Mouse (Mus musculus) hindbrain, embryonic 10.5 days (tissue): ENCODE measurements at regions not wholly inside any gene's neighbourhood (a gene's known extent, or its start where the extent isn't known, plus 50 kb on each side); places are given as distances from the start of the nearest gene placed in this dataset.

Source experiments
- DNase-seq: peaks from one replicate; pipeline ENCODE4 v3.0.0-alpha.2; 2017; ENCODE audit warnings: low spot score
- H3K27ac ChIP-seq: fragments of 300-500 bp; sonication (generic); 2 replicates; pipeline ENCODE4 v1.5.1; 2016; ENCODE audit warnings: mild to moderate bottlenecking, moderate library complexity
- H3K27me3 ChIP-seq: fragments of 300-500 bp; sonication (generic); 2 replicates; pipeline ENCODE4 v1.6.1; 2016; ENCODE audit warnings: mild to moderate bottlenecking; ENCODE audit not compliant: poor library complexity, insufficient read depth, severe bottlenecking
- H3K36me3 ChIP-seq: fragments of 300-500 bp; sonication (generic); 2 replicates; pipeline ENCODE4 v1.6.1; 2016; ENCODE audit warnings: mild to moderate bottlenecking, moderate library complexity
- H3K4me1 ChIP-seq: fragments of 300-500 bp; sonication (generic); replicated peaks from 2 replicates; pipeline ENCODE4 v1.6.1; 2016; ENCODE audit warnings: mild to moderate bottlenecking
- H3K4me3 ChIP-seq: fragments of 300-500 bp; sonication (generic); 2 replicates; pipeline ENCODE4 v1.5.1; 2016; ENCODE audit warnings: mild to moderate bottlenecking, moderate library complexity
- H3K9me3 ChIP-seq: fragments of 300-500 bp; sonication (generic); 2 replicates; pipeline ENCODE4 v1.6.1; 2016; ENCODE audit warnings: mild to moderate bottlenecking, moderate library complexity
- WGBS: fragments of 180-500 bp; shearing (Covaris S2); methylation state at CpG from one replicate; pipeline ENCODE4 v1.1.7; 2016; 5-methylcytosine and 5-hydroxymethylcytosine counted together

- Histone ChIP-seq H3K36me3 (no peaks in the 10 kb centered on the region), H3K9me3 (no peaks in the 10 kb centered on the region), H3K27ac (peak overlapping the region; percentile 73), H3K4me3 (no peak overlapping the region), H3K27me3 (no peaks in the 10 kb centered on the region), H3K4me1 (peaks cover 15% of the 10 kb centered on the region)
- 50% methylated on average over 5 of the region's 5 CpGs for WGBS
- DNase-seq = peak; percentile 16
These were observed 250.5 kb upstream of the Cited2 start for GRCm38 (mm10) chr10:17472536-17472935.

- Histone ChIP-seq H3K36me3 (no peaks in the 10 kb centered on the region), H3K4me3 (no peak overlapping the region), H3K27me3 (no peaks in the 10 kb centered on the region), H3K27ac (no peak overlapping the region), H3K9me3 (no peaks in the 10 kb centered on the region), H3K4me1 (peaks cover 41% of the 10 kb centered on the region)
- no peak for DNase-seq
- 85% methylated on average over 3 of the region's 3 CpGs for WGBS
These were observed 247.0 kb upstream of the Cited2 start for GRCm38 (mm10) chr10:17475976-17476375.

- no peak for DNase-seq
- WGBS = 89% methylated on average over 6 of the region's 6 CpGs
These were observed 246.3 kb upstream of the Cited2 start for GRCm38 (mm10) chr10:17476720-17477119.

GRCm38 (mm10) chr10:17478761-17479632 is 244.0 kb upstream of the Cited2 start:
- H3K4me1 ChIP-seq = peaks cover 31% of the 10 kb centered on the region
- 27% methylated on average over 8 of the region's 8 CpGs for WGBS
- peak; percentile 77 for DNase-seq
- H3K36me3 ChIP-seq = no peaks in the 10 kb centered on the region
- peak overlapping the region; percentile 38 for H3K4me3 ChIP-seq
- H3K9me3 ChIP-seq = no peaks in the 10 kb centered on the region
- H3K27me3 ChIP-seq = no peaks in the 10 kb centered on the region
- peak overlapping the region; percentile 90 for H3K27ac ChIP-seq

More at GRCm38 (mm10) chr10:17476720-17477119, 246.3 kb upstream of the Cited2 start:
- no peaks in the 10 kb centered on the region for H3K36me3 ChIP-seq
- H3K4me3 ChIP-seq = no peak overlapping the region
- peaks cover 41% of the 10 kb centered on the region for H3K4me1 ChIP-seq
- H3K9me3 ChIP-seq = no peaks in the 10 kb centered on the region
- no peaks in the 10 kb centered on the region for H3K27me3 ChIP-seq
- no peak overlapping the region; the same call in 1 of the 2 replicates for H3K27ac ChIP-seq

GRCm38 (mm10) chr10:17482751-17483150 is 240.3 kb upstream of the Cited2 start:
- H3K36me3 ChIP-seq = no peaks in the 10 kb centered on the region
- H3K27ac ChIP-seq = no peak overlapping the region
- H3K4me3 ChIP-seq = no peak overlapping the region
- H3K9me3 ChIP-seq = no peaks in the 10 kb centered on the region
- 93% methylated on average over 4 of the region's 4 CpGs for WGBS
- H3K27me3 ChIP-seq = no peaks in the 10 kb centered on the region
- H3K4me1 ChIP-seq = peaks cover 31% of the 10 kb centered on the region
- no peak for DNase-seq

GRCm38 (mm10) chr10:17485049-17485449 is 238.0 kb upstream of the Cited2 start:
- H3K4me3 ChIP-seq = no peak overlapping the region

GRCm38 (mm10) chr10:17485515-17485914 is 237.5 kb upstream of the Cited2 start:
- Histone ChIP-seq H3K4me3 (no peak overlapping the region), H3K27me3 (no peaks in the 10 kb centered on the region), H3K9me3 (no peaks in the 10 kb centered on the region), H3K27ac (no peak overlapping the region), H3K36me3 (no peaks in the 10 kb centered on the region), H3K4me1 (peaks cover 7% of the 10 kb centered on the region; the same call in 1 of the 2 replicates)
- WGBS = 90% methylated on average over 2 of the region's 2 CpGs
- DNase-seq = no peak

More at GRCm38 (mm10) chr10:17485049-17485449, 238.0 kb upstream of the Cited2 start:
- H3K27ac ChIP-seq = no peak overlapping the region
- no peaks in the 10 kb centered on the region for H3K36me3 ChIP-seq
- H3K4me1 ChIP-seq = peaks cover 8% of the 10 kb centered on the region; the same call in 1 of the 2 replicates
- H3K9me3 ChIP-seq = no peaks in the 10 kb centered on the region
- DNase-seq = no peak
- no peaks in the 10 kb centered on the region for H3K27me3 ChIP-seq
- WGBS = 88% methylated on average over 5 of the region's 5 CpGs

GRCm38 (mm10) chr10:17486011-17486410 is 237.0 kb upstream of the Cited2 start:
- Histone ChIP-seq H3K27me3 (no peaks in the 10 kb centered on the region), H3K4me3 (no peak overlapping the region), H3K36me3 (no peaks in the 10 kb centered on the region), H3K9me3 (no peaks in the 10 kb centered on the region), H3K27ac (no peak overlapping the region), H3K4me1 (peaks cover 10% of the 10 kb centered on the region)
- 89% methylated on average over 3 of the region's 3 CpGs for WGBS
- no peak for DNase-seq

- no peak for DNase-seq
- Histone ChIP-seq H3K4me1 (peaks cover 13% of the 10 kb centered on the region), H3K36me3 (no peaks in the 10 kb centered on the region), H3K4me3 (no peak overlapping the region), H3K27me3 (no peaks in the 10 kb centered on the region), H3K27ac (peak overlapping the region; percentile 5; the same call in 1 of the 2 replicates), H3K9me3 (no peaks in the 10 kb centered on the region)
- 61% methylated on average over 5 of the region's 5 CpGs for WGBS
These were observed 235.6 kb upstream of the Cited2 start for GRCm38 (mm10) chr10:17487460-17487859.

- DNase-seq = no peak
- Histone ChIP-seq H3K27me3 (no peaks in the 10 kb centered on the region), H3K27ac (no peak overlapping the region), H3K4me3 (no peak overlapping the region), H3K4me1 (peaks cover 13% of the 10 kb centered on the region), H3K36me3 (no peaks in the 10 kb centered on the region), H3K9me3 (no peaks in the 10 kb centered on the region)
- WGBS = 87% methylated on average over 5 of the region's 5 CpGs
These were observed 231.3 kb upstream of the Cited2 start for GRCm38 (mm10) chr10:17491611-17492305.

- DNase-seq = no peak
- Histone ChIP-seq H3K4me1 (peaks cover 6% of the 10 kb centered on the region), H3K4me3 (no peak overlapping the region), H3K36me3 (no peaks in the 10 kb centered on the region), H3K27me3 (no peaks in the 10 kb centered on the region), H3K27ac (no peak overlapping the region), H3K9me3 (no peaks in the 10 kb centered on the region)
- 86% methylated on average over 6 of the region's 6 CpGs for WGBS
These were observed 229.9 kb upstream of the Cited2 start for GRCm38 (mm10) chr10:17493137-17493536.

- Histone ChIP-seq H3K4me1 (no peaks in the 10 kb centered on the region), H3K27me3 (no peaks in the 10 kb centered on the region), H3K4me3 (no peak overlapping the region), H3K9me3 (peaks cover 4% of the 10 kb centered on the region), H3K27ac (no peak overlapping the region), H3K36me3 (no peaks in the 10 kb centered on the region)
- WGBS = 91% methylated on average over 3 of the region's 3 CpGs
- DNase-seq = no peak
These were observed 226.2 kb upstream of the Cited2 start for GRCm38 (mm10) chr10:17496831-17497230.

- Histone ChIP-seq H3K4me1 (peaks cover 5% of the 10 kb centered on the region), H3K27ac (no peak overlapping the region), H3K4me3 (no peak overlapping the region), H3K36me3 (0 out of 2 replicates have a peak, but pooled peaks cover 2% of the 10 kb centered on the region), H3K27me3 (no peaks in the 10 kb centered on the region), H3K9me3 (peaks cover 9% of the 10 kb centered on the region)
- DNase-seq = no peak
- 83% methylated on average over 4 of the region's 4 CpGs for WGBS
These were observed 212.3 kb upstream of the Cited2 start for GRCm38 (mm10) chr10:17510626-17511193.
